Mouse (Mus musculus) spleen, postnatal 36 days (tissue): ENCODE measurements at regions not wholly inside any gene's neighbourhood (a gene's known extent, or its start where the extent isn't known, plus 50 kb on each side); places are given as distances from the start of the nearest gene placed in this dataset.

Experiments
- DNase-seq, 2 experiments: peaks; one replicate each; pipeline ENCODE4 v3.0.0; 2022; ENCODE audit warnings: low spot score in 2 of 2, mixed read lengths in 1 of 2

GRCm38 (mm10) chr19:15649368-15649767, 297.8 kb downstream of the Psat1 start:
- peak; percentile 2 to 7 for DNase-seq

- no peak for DNase-seq
These were observed 299.8 kb downstream of the Psat1 start for GRCm38 (mm10) chr19:15647313-15647712.

DNA sequence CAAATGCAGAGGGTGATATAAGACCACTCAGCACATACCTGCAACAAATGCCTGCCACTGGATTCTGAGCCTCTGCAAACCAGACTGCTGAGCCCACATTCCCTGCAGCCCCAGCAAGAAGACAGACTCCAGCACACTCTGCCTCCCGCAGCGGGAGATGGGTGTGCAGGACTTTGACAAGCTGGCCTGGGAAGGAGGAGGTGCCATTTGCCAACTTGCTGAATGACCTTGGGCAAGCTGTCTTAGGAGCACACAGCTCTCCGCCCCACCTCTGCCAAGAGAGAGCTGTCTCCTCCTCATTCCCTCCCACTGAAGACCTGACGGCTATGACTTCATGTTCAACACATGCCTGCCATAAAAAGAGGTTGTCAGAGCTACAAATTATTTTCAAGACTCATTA, 302.4 kb downstream of the Psat1 start:
- no peak for DNase-seq

- DNase-seq, result peak in 1 of 2 experiments; percentile 3
These were observed 329.8 kb downstream of the Psat1 start for GRCm38 (mm10) chr19:15617233-15617915.

GRCm38 (mm10) chr19:15614648-15615561, 332.2 kb downstream of the Psat1 start:
- DNase-seq, result no peak

DNA sequence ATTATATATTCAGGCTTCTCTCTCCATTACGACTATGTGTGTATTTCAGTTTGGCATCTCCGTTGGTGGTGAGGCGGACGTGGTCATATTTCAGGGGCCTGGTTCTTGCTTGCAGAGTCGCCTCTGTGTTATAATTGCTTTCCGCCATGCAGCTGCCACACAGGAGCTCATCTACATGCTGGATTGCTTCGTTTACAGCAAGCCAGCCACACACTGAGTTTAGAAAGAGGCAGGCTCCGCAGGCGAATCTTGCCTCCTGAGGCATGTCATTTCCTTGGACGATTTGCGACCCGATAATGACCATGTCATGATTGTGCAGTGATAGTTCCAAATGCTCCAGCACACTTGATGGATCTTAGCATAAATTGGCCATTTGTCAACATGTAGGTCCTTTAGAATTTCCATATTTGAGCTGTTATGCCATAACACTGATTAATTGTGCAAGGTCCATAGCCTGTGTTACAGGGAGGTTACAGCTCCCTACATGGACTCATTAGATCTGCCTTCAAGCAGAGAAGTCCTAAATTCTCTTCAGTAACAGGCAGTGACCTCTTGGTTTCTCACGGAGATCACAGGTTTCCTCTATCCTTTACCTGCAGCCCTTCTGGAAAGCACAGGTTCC, 335.9 kb downstream of the Psat1 start:
- DNase-seq, result no peak

DNA sequence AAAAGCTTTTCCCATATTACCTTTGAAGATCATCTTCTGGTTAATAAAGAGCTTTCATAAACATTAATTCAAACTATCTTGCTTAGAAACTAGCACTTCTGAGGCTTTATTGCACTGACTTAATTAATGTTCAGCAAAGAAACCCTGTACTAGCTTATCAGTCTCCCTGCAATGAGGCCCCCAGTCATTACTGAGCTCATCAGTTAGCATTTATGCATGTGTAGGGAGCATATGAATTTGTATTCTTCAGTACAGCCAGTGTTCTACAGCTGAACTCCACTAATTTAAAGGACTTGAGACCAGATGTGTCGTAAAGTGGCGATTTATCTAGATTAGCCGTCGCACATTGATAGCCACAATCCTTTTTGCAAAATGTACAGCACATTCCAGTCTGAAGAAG, 340.7 kb downstream of the Psat1 start:
- DNase-seq, result no peak

- no peak for DNase-seq
These were observed 354.3 kb downstream of the Psat1 start for GRCm38 (mm10) chr19:15592821-15593220.

DNA sequence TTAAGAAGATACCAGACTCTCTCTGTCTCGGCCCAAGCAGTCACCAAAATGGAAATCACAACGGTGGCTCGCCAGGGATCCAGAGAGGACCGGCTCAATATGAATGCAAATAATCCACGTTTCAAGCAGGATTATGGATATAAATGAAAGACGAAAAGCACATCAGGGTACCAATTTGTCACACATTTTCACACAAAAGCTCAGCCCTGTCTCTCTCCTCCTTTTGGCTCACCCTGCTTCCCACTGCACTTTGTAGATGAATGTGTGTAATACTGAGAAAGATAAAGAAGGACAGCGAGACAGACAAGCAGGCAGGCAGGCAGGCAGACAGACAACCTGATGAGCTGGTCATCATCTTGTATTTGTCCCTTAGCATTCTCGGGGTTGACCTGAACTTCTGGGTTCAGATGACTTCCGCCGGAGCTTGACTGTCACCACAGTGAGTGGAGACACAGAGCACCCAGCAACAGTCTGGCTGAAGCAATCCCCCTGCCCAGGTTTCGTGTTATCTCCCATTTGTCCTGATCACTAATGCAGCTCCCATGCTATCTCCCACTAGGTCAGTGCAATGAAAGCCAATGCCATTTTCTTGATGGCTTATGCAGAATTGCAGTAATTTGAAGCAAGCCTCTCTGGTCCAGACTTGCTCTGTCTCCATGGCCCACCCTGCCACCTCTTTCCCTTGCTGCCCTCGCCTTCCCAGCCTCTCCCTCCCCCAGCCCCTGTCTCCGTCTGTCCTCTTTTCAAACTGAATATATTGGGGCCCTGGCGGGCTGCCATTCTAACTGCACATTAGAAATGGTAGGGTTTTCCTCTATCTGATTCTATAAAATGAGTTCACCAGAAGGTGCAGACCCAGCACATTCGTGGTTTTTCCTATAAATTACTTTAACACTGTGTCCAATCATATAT, 363.1 kb downstream of the Psat1 start:
- no peak for DNase-seq

DNA sequence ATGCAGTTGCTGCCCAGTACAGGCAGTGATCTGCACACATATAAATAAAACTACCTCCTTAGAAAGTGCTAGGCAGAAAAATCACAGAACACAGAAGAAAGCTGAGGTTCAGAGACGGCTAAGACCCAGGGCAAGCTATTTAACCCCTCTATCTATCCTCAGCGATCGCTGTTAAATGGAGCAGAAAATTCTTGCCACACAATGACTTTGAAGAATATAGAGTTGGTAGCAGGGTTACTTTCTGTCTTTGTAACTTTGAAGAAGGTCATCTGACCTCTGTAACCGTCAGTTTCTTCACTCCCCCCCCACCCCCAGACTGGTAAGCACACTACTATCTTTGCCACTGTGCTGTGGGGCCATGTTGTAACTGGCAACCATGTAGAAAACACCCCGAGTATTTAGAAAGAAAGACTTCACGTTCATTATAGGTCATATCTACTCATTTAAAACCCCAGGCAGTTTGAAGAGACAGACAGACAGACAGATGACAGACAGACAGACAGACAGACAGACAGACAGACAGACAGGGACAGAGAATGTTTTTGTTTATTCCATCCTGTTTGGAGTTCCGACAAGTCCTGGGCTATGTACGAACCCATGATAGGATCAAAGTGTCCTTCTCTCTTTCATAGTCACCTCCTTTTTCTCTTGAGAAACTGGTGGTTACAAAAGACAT, 363.9 kb downstream of the Psat1 start:
- DNase-seq, result no peak

DNA sequence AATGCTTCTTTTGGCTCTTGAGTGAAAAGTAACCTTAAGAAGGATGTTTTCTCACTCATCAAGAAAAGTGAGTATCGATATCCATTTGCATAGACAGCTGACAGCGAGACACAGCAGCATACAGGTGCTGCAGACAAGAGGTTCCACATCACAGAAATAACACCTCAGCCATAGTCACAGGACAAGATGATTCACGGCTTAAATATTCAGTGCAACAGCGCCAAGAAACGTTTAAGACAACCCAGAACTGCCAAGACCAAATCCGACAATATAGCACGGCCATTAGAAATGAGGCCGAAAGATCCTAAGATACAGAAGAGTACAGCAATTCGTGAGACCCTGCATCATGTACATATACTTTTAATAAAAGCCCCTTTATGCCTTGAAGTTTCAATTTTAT, 375.9 kb downstream of the Psat1 start:
- DNase-seq, result no peak

GRCm38 (mm10) chr19:15561511-15561910, 385.6 kb downstream of the Psat1 start:
- no peak for DNase-seq

DNA sequence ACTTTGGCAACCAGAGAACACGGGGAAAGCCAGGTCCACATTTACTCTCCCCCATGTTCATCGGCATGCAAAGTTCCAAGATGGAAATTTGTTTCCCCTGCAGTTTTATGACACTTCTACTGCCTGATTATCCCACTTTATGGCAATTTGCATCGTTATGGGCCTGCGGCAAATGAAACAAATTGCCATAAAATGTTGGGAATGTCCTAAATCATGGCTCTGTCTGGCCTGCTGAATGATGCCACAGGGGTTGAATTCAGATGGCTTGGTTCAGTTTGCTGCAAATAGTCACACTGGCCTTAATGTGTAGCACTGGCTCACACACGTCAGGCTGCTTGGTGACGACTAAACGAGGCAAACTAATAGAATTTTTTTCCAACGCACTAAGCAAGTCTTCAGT, 393.2 kb downstream of the Psat1 start:
- no peak for DNase-seq

DNA sequence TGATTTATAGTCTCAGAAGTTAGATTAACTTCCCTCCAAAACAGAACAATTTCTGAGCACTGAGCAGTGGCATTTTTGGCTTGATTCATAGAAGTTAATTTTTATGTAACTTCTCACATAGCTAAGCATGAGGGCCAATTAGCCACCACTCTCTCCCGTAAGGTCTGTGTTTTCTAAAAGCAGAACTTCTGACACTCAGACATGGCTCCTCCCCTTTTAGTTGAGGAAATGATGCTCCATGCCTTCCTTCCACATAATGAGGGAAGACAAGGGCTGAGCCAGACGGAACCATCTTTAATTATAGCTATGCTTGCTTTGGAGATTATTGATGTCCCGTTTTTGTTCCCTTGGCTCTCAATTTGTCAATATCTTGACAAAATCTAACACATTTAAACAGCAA, 429.3 kb downstream of the Psat1 start:
- DNase-seq, result no peak

- DNase-seq, result no peak
These were observed 430.4 kb downstream of the Psat1 start for GRCm38 (mm10) chr19:15516566-15517305.

- DNase-seq, result no peak
These were observed 433.9 kb downstream of the Psat1 start for GRCm38 (mm10) chr19:15513197-15513596.

GRCm38 (mm10) chr19:15510395-15510794, 436.7 kb downstream of the Psat1 start:
- DNase-seq, result no peak

- no peak for DNase-seq
These were observed 444.2 kb downstream of the Psat1 start for GRCm38 (mm10) chr19:15502985-15503354.

- DNase-seq, result no peak
These were observed 444.7 kb downstream of the Psat1 start for GRCm38 (mm10) chr19:15502315-15502984.

DNA sequence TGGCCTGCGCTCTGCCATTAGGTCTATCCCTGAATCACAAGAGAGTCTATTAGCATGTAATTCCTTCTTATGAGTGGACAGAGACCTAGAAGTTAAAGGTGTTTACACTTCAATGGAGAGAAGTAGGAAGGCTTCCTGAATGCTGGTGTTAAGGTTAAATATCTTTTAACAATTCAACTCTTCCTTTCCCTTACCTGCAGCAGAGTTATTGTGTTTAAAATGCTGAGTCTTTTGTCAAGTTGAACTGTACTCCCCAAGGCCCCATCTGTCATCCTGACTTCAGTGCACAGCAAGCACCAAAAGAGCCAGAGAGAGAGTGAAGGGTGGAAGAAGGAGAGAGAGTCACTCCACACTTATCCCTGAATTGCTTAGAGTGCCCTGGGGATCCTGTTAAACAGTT, 451.6 kb downstream of the Psat1 start:
- DNase-seq, result no peak
